Mouse (Mus musculus) cerebellum, adult 11 months (tissue): ENCODE results near the gene Abl2.
A peak's percentile ranks its signal among the peaks of the same experiment; 100 is the strongest.

Experiments
- DNase-seq: peaks from one replicate; pipeline ENCODE4 v3.0.0; 2022

Abl2 gene

DNA sequence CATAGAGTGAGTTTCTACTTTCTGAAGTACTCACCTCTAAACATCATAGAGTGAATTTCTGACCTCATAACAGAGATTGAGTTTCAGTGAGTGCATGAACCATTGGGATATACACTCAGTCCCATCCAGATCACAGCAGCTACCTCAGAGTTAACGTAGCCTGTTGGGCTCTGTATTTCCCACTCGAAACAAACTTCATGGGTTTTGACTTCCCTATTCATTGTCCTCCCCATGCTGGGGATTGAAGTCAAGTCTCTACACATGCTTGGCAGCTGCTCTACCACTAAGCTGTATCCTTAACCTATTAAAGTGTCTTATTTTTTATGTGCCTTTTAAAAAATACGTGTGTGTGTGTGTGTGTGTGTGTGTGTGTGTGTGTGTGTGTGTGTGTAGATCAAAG is 26.9 kb downstream of the Abl2 start:
- DNase-seq, result no peak

- no peak for DNase-seq
These were observed 31.3 kb downstream of the Abl2 start for GRCm38 (mm10) chr1:156589811-156590305.

DNA sequence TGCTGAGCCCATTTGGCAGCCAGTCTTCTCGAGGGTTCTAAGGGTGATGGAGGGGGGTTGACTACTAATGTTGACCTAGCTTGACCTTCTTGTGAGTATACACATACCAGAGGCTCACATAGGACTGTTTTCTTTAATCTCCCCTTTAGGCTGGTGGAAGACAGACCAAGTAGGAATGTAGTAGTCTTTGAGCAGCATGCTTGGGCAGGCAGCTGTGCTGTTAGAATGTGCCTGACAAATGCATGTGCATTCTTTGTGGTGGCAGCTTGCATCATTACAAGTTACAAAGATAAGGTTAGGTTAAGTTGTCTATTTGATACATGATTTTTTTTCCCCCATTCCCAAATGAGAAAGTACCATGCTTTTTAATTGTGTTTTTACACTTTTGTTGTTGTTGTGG is 31.8 kb downstream of the Abl2 start:
- no peak for DNase-seq

DNA sequence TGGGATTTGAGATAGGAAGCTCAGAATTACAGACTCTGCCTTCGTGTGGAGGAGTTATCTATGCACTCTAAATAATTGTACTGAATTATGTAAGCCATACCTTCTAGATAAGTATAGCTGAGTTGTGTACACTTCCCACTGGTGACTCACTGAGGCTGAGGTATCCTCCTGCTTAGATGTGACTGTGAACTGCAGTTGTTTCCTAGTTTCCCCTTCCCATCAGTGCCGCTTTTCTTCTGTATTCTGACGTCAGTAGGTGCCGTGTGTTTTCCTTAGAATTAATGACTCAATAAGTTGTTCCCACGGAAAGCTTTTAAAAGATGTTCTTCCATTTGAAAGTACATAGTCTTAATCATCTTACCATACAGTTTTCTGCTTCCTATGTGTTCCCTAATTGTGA is 34.7 kb downstream of the Abl2 start:
- no peak for DNase-seq

DNA sequence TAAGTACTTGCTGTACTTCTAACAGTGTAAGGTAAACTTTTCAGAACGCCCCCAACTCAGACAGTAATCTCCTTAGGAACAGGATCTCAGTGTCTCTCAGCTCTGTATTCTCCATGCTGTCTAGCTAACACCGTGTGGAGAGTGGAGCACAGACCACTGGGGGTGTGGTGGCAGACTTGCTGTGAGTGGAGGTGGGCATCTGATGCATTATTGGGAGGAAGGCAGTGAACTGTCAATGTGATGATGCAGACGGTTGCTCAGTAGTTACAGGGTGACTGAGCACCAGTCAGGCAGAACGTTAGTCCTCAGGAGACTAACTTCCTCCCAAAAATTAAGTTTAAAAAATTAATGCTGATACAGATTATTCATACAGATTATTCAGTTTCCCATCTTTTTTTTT is 38.5 kb downstream of the Abl2 start:
- DNase-seq, result no peak

GRCm38 (mm10) chr1:156602545-156602944 is 44.0 kb downstream of the Abl2 start:
- no peak for DNase-seq

GRCm38 (mm10) chr1:156605094-156605866 is 46.7 kb downstream of the Abl2 start:
- DNase-seq, result peak; percentile 24

- DNase-seq, result no peak
These were observed 47.4 kb downstream of the Abl2 start for GRCm38 (mm10) chr1:156605940-156606339.

- DNase-seq, result no peak
These were observed 49.9 kb downstream of the Abl2 start for GRCm38 (mm10) chr1:156608496-156608895.

GRCm38 (mm10) chr1:156610257-156610656 is 51.7 kb downstream of the Abl2 start:
- no peak for DNase-seq

DNA sequence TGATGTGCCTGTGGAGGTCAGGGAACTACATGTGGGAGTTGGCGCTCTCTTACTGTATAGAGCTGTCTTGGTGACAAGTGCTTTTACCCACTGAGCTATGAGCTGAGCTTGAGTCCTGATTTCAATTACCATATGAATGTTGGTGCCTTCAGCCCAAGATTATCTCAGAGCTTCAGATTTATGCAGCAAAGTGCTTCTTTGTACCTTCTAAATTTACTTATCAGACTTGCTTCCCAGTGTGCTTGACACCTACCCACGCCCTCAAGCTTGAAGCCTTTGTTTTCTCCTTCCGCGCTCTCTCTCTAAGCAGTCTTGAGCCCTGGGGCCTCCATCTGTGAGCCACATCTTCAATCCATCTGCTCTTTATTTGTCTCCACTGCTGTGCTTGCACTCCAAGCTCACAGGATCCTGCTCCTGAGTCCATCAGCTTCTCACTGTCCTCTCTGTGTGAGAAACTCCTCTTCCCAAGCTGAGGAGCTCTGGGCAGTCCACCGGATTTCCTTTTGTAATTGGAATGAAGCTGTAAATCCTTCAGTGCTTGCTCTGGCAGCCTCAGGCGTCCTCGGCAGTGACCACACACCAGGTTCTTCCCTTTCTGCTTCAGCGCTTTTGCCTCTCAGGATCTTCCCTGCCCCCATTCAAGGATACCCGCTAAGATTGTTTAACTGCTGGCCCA is 55.4 kb downstream of the Abl2 start:
- DNase-seq, result peak; percentile 43

DNA sequence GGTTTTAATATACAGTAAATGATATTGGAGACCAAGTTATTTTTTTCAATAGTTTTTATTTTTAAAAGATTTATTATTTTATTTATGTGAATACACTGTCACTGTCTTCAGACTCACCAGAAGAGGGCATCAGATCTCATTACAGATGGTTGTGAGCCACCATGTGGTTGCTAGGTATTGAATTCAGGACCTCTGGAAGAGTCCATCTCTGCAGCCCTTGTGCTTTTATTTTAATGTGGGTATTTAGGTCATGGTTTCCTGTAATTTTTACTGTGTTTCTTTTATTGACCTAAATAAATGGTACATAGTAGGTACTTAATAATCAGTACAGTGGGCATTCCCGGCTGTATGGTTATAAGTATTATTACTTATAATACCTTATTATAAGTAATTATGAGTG is 56.1 kb downstream of the Abl2 start:
- DNase-seq, result no peak

DNA sequence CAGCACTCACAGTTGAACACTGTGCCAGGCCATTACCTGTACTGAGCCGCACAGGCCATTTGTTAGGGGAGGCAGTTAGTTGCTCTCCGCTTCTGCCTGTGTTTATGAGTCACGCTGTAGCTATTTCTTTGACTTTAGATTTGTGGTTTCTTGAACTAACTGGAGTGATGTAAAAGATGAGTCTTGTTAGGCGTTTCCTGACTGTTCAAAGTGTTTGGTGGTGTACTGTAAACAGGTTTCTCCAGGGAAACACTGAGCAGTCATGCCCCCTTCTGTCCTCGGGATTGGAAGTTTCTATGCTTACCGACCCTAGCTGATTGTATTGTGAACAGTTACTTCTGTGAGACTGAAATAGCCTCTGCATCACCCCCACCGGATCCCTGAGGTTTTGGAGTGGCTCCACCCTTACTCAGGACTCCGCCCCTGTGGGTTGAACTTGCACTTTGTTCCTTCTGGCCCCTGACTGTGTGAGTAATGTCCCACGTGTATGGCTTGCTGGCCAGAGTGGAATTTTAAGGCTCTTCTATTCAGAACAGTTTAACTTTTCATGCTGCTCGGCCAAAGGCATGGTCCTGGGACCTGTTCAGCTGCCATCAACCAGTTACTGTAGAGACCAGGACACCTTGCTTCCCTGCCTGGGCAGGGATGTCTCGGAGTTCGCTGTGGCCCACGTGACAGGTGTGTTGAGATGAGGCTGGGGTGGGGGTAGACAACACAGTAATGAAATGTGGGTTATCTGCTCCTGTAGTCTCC is 57.0 kb downstream of the Abl2 start:
- no peak for DNase-seq

GRCm38 (mm10) chr1:156616989-156617598 is 58.5 kb downstream of the Abl2 start:
- DNase-seq, result no peak

DNA sequence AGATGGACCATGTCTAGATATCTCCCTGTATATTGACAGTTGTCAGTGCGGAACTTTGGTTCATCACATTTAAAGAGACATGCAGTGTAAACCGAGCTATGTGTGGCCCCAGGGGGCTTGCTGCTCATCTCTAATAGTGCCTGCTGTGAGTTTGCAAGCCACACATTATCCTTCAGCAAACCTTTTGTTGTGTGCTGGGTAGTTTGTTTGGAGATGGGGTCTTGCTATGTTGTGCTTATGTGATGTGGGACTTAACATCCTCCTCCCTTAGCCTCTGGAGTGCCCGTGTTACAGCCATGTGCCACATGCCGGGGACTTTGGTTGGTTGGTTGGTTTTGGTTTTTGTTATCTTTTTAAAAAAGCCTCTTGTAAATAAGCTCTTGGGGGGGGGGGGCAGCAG is 59.2 kb downstream of the Abl2 start:
- no peak for DNase-seq

GRCm38 (mm10) chr1:156620292-156620909 is 61.8 kb downstream of the Abl2 start:
- DNase-seq, result no peak

- no peak for DNase-seq
These were observed 62.4 kb downstream of the Abl2 start for GRCm38 (mm10) chr1:156620951-156621350.

GRCm38 (mm10) chr1:156624231-156624630 is 65.6 kb downstream of the Abl2 start:
- DNase-seq, result no peak

DNA sequence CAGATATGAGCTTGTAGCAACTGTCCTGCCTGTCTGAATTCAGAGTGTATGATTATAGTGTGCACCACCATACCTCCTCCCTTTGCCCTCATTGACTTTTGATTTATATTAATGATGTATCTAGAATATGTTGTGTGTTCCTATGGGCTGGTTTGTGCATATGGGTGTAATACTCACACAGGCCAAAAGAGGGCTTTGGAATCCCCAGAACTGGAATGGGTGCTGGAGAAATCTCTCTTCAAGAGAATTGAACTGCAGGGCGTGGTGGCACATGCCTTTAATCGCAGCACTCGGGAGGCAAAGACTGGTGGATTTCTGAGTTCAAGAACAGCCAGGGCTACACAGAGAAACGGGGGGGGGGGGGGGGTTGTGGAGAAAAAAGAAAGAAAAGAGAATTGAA is 68.1 kb downstream of the Abl2 start:
- no peak for DNase-seq

GRCm38 (mm10) chr1:156629984-156630383 is 71.4 kb downstream of the Abl2 start:
- DNase-seq, result no peak

- no peak for DNase-seq
These were observed 72.4 kb downstream of the Abl2 start for GRCm38 (mm10) chr1:156630965-156631364.

DNA sequence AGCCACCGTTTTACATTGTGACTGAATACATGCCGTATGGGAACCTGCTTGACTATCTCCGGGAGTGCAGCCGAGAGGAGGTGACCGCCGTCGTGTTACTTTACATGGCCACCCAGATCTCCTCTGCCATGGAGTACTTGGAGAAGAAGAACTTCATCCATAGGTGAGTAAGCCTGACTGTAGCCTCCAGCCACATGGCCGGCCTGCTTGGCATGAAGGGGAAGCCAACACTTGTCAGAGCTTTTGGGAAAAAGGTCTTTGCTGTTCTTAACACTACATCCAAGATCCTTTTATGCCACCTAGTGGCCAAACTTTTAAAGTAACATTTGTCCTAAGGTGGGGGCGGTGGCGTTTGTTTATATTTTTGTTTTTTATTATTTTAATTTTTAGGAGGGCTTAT is 74.5 kb downstream of the Abl2 start:
- DNase-seq, result no peak

- no peak for DNase-seq
These were observed 76.6 kb downstream of the Abl2 start for GRCm38 (mm10) chr1:156635148-156635547.
